Mouse (Mus musculus): ENCODE data around the gene Cyp4f39.

GRCm38 (mm10) chr17:32521981-32522380, 69.5 kb downstream of the Cyp4f39 start:
- no peak for TF ChIP-seq CTCF (conservative IDR thresholded peaks at IDR 0.05; ENCODE audit: low read length)
- TF ChIP-seq NANOG (IDR thresholded peaks at IDR 0.05; ENCODE audit: borderline replicate concordance, low read length): no peak
